Mouse (Mus musculus) forebrain, embryonic 11.5 days (tissue): ENCODE results near the gene Vash1. TPM values are rescaled to one million over a fixed set of nuclear protein-coding genes. Genes with fewer than 3 reads are reported as not detected.

Experiments
- ATAC-seq: fragments of 200-750 bp; cut with Nextera tagmentation; replicated peaks from 2 replicates; pipeline ENCODE4 v1.8.0; 2017; ENCODE audit warnings: moderate TSS enrichment; ENCODE audit not compliant: low FRiP score
- DNase-seq: peaks from one replicate; pipeline ENCODE4 v3.0.0-alpha.2; 2017; ENCODE audit warnings: low spot score
- H3K27ac ChIP-seq: fragments of 300-500 bp; sonication (generic); 2 replicates; pipeline ENCODE4 v1.5.1; 2014; ENCODE audit warnings: low read depth, low read length
- H3K27me3 ChIP-seq: fragments of 300-500 bp; sonication (generic); 2 replicates; pipeline ENCODE4 v1.6.1; 2014; ENCODE audit warnings: mild to moderate bottlenecking, low read length, mixed read lengths; ENCODE audit not compliant: control insufficient read depth, insufficient read depth
- H3K36me3 ChIP-seq: fragments of 300-500 bp; sonication (generic); 2 replicates; pipeline ENCODE4 v1.6.1; 2014; ENCODE audit warnings: mild to moderate bottlenecking, low read length, moderate library complexity, mixed read lengths; ENCODE audit not compliant: control insufficient read depth, insufficient read depth
- H3K4me1 ChIP-seq: fragments of 300-500 bp; sonication (generic); replicated peaks from 2 replicates; pipeline ENCODE4 v1.6.1; 2014; ENCODE audit warnings: low read length, mixed read lengths; ENCODE audit not compliant: control insufficient read depth, insufficient read depth
- H3K4me2 ChIP-seq: fragments of 300-500 bp; sonication (generic); 2 replicates; pipeline ENCODE4 v1.6.1; 2014; ENCODE audit warnings: low read depth, mild to moderate bottlenecking, low read length, moderate library complexity, mixed read lengths; ENCODE audit not compliant: severe bottlenecking
- H3K4me3 ChIP-seq: fragments of 300-500 bp; sonication (generic); 2 replicates; pipeline ENCODE4 v1.5.1; 2014; ENCODE audit warnings: low read depth, low read length
- H3K9ac ChIP-seq: fragments of 300-500 bp; sonication (generic); 2 replicates; pipeline ENCODE4 v1.6.1; 2014; ENCODE audit warnings: low read length
- H3K9me3 ChIP-seq: fragments of 300-500 bp; sonication (generic); 2 replicates; pipeline ENCODE4 v1.6.1; 2016; ENCODE audit warnings: low read length, mixed read lengths; ENCODE audit not compliant: control insufficient read depth
- WGBS: fragments of 180-500 bp; shearing (Covaris S2); extraction: QIAGEN DNeasy Blood & Tissue Kit; methylation state at CpG from one replicate; pipeline ENCODE4 v1.1.7; 2014; 5-methylcytosine and 5-hydroxymethylcytosine counted together
- polyA plus RNA-seq: library from polyadenylated mRNA; unstranded; fragments of >200 nt; fragmentation: Nextera tagmentation; extraction: Ambion mirVana; gene quantifications from 2 replicates; pipeline ENCODE4 v1.2.1, GENCODE M21; 2014

Gene Vash1
- polyA plus RNA-seq, 1 experiment from 2014 or later = 23.5 TPM

GRCm38 (mm10) chr12:86687445-86687955 lies 9.0 kb downstream of the Vash1 start:
- Histone ChIP-seq H3K4me1 (no peaks in the 10 kb centered on the region), H3K4me2 (no peak overlapping the region), H3K9me3 (no peaks in the 10 kb centered on the region), H3K36me3 (no peaks in the 10 kb centered on the region; the same call in 1 of the 2 replicates), H3K9ac (no peak overlapping the region), H3K27ac (no peak overlapping the region), H3K4me3 (no peak overlapping the region), H3K27me3 (no peaks in the 10 kb centered on the region)
- WGBS = 76% methylated on average over 4 of the region's 4 CpGs
- DNase-seq (no peak), ATAC-seq (0 out of 2 replicates have a peak, but pooled peaks have one; percentile 4)

DNA sequence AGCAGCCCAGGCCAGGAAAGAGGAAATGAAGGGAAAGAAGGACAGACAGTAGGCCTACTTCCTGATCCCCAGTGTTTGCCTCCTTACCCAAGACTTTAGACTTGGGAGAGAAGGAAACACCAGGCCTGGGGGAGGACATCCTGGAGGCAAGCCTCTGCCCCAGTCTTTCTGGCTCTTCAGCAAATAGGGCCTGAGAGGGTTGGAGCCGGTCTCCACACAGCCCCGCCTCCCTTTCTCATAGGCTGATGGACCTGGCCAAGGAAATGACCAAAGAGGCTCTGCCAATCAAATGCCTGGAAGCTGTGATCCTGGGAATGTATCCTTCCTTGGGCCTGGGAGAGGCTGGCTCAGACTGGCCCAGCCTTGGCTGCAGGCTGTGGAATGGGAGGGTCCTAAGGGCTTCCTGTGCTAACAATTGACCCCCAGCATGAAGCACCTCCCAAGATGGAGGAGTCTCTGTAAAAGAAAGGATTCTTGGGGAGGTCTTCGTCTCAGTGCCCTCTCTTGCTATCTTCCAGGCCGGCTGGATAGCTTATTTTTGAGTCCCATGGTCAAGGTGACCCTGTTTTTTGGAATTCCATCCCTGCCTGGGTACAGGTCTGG lies 9.6 kb downstream of the Vash1 start:
- no peaks in the 10 kb centered on the region; the same call in 1 of the 2 replicates for H3K36me3 ChIP-seq
- H3K9me3 ChIP-seq = no peaks in the 10 kb centered on the region
- H3K27ac ChIP-seq = no peak overlapping the region
- no peak overlapping the region for H3K4me2 ChIP-seq
- DNase-seq (no peak), ATAC-seq (peak; percentile 34; the same call in 1 of the 2 replicates)
- no peaks in the 10 kb centered on the region for H3K27me3 ChIP-seq
- H3K9ac ChIP-seq = no peak overlapping the region
- H3K4me3 ChIP-seq = no peak overlapping the region
- 76% methylated on average over 4 of the region's 4 CpGs for WGBS
- no peaks in the 10 kb centered on the region for H3K4me1 ChIP-seq

- no peak for DNase-seq
- H3K4me3 ChIP-seq = no peak overlapping the region
- H3K9me3 ChIP-seq = no peaks in the 10 kb centered on the region
- no peak overlapping the region for H3K4me2 ChIP-seq
- H3K36me3 ChIP-seq = no peaks in the 10 kb centered on the region; the same call in 1 of the 2 replicates
- H3K27me3 ChIP-seq = no peaks in the 10 kb centered on the region
- no peak for ATAC-seq
- H3K4me1 ChIP-seq = no peaks in the 10 kb centered on the region
- H3K9ac ChIP-seq = no peak overlapping the region
- H3K27ac ChIP-seq = no peak overlapping the region
- 96% methylated on average over 27 of the region's 27 CpGs for WGBS
Observed at GRCm38 (mm10) chr12:86688917-86689316, 10.4 kb downstream of the Vash1 start.

GRCm38 (mm10) chr12:86690700-86691485 lies 12.4 kb downstream of the Vash1 start:
- ATAC-seq = no peak
- Histone ChIP-seq H3K36me3 (no peaks in the 10 kb centered on the region; the same call in 1 of the 2 replicates), H3K27ac (no peak overlapping the region), H3K9me3 (no peaks in the 10 kb centered on the region), H3K9ac (no peak overlapping the region), H3K27me3 (no peaks in the 10 kb centered on the region), H3K4me3 (no peak overlapping the region), H3K4me1 (no peaks in the 10 kb centered on the region), H3K4me2 (no peak overlapping the region)
- 85% methylated on average over 12 of the region's 12 CpGs for WGBS
- DNase-seq = no peak

- WGBS = 78% methylated on average over 5 of the region's 5 CpGs
- no peak for DNase-seq
- no peak overlapping the region for H3K4me3 ChIP-seq
- H3K9ac ChIP-seq = no peak overlapping the region
- H3K36me3 ChIP-seq = no peaks in the 10 kb centered on the region; the same call in 1 of the 2 replicates
- no peaks in the 10 kb centered on the region for H3K27me3 ChIP-seq
- no peak overlapping the region for H3K4me2 ChIP-seq
- H3K27ac ChIP-seq = no peak overlapping the region
- ATAC-seq = no peak
- H3K9me3 ChIP-seq = no peaks in the 10 kb centered on the region
- H3K4me1 ChIP-seq = no peaks in the 10 kb centered on the region
Observed at GRCm38 (mm10) chr12:86692471-86693356, 14.2 kb downstream of the Vash1 start.

GRCm38 (mm10) chr12:86693389-86693788 lies 14.9 kb downstream of the Vash1 start:
- Histone ChIP-seq H3K36me3 (no peaks in the 10 kb centered on the region; the same call in 1 of the 2 replicates), H3K27ac (no peak overlapping the region), H3K4me1 (no peaks in the 10 kb centered on the region), H3K9me3 (no peaks in the 10 kb centered on the region), H3K4me2 (no peak overlapping the region), H3K4me3 (no peak overlapping the region), H3K27me3 (no peaks in the 10 kb centered on the region), H3K9ac (no peak overlapping the region)
- ATAC-seq = no peak
- no peak for DNase-seq

- Histone ChIP-seq H3K36me3 (no peaks in the 10 kb centered on the region; the same call in 1 of the 2 replicates), H3K27me3 (no peaks in the 10 kb centered on the region), H3K9ac (no peak overlapping the region), H3K4me3 (no peak overlapping the region), H3K27ac (no peak overlapping the region), H3K4me2 (no peak overlapping the region), H3K9me3 (no peaks in the 10 kb centered on the region), H3K4me1 (peaks cover under 1% of the 10 kb centered on the region; the same call in 1 of the 2 replicates)
- 94% methylated on average over 1 of the region's 1 CpGs for WGBS
- ATAC-seq (no peak), DNase-seq (no peak)
Observed at GRCm38 (mm10) chr12:86694441-86694840, 15.9 kb downstream of the Vash1 start.

DNA sequence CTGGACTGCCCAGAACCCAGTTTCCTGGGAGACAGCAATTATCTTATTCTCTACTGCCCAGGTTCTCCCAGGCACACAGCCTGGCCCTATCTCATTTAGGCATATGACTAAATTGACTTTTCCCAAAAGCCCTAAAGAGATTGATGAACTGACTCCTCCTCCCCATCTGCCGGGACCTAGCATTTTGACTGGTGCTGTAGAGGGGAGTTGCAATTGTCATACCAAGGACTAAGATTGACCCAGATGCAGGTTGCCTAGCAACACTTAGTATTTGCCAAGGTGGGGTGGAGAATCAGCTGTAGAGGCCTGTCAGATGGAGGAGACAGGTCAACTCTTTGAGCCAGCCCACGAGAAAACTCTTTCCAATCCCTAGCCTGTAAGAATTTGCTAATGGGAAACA lies 19.5 kb downstream of the Vash1 start:
- no peak overlapping the region for H3K4me3 ChIP-seq
- H3K27ac ChIP-seq = no peak overlapping the region
- no peak overlapping the region for H3K9ac ChIP-seq
- H3K9me3 ChIP-seq = no peaks in the 10 kb centered on the region
- H3K36me3 ChIP-seq = no peaks in the 10 kb centered on the region; the same call in 1 of the 2 replicates
- H3K4me2 ChIP-seq = no peak overlapping the region
- no peaks in the 10 kb centered on the region for H3K27me3 ChIP-seq
- H3K4me1 ChIP-seq = peaks cover 6% of the 10 kb centered on the region; the same call in 1 of the 2 replicates
- ATAC-seq = no peak
- DNase-seq = no peak
- 75% methylated on average over 2 of the region's 2 CpGs for WGBS
